Mouse (Mus musculus) liver, embryonic 14.5 days (tissue): Measurements from ENCODE around the gene C1qtnf9.

ENCODE experiments used
- CTCF ChIP-seq: IDR thresholded peaks from 2 replicates; pipeline ENCODE4 v1.5.1; 2016; ENCODE audit warnings: antibody characterized with exemption, low read depth, control low read depth
- EP300 ChIP-seq: IDR thresholded peaks from 2 replicates; pipeline ENCODE4 v1.6.1; 2016; ENCODE audit warnings: antibody characterized with exemption, low read depth

DNA sequence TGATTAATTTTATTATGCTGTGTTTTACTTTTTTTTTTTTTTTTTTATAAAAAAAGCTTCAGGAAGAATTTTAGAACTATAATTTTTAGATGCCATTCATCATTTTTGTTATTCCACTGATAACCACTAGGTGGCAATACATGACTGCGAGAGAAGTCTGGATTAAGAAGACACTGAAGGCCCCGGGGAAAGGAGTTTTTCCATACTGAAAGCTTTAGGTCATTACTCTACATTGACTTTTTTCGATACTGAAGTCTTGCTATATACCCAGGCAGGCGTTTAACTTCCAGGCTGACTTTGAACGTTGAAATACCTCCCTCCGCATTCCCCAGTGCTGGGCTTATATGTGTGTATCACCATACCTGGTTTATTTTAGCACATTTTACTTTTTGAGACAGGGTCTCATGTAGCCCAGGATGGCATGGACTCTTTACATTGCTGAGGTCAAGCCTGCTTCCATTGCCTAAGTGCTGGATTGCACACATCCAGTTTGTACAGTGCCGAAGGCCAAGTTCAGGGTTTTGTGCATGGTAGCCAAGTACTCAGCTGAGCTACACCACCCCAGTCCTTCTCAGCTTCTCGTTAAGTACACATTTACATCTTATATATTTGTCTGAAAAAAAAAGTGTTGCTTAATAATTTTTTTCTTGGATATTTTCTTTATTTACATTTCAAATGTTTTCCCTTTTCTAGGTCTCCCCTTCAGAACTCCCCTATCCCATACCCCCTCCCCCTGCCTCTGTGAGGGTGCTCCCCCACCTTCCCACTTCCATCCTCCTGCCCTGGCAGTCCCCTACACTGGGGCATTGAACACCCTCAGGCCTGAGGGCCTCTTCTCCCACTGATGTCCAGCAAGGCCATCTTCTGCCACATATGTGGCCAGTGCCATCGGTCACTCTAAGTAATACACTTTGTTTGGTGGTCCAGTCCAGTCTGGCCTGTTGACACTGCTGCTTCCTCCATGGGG, 32.1 kb downstream of the C1qtnf9 start:
- peak; percentile 58; the same call in 1 of the 2 replicates for TF ChIP-seq CTCF
- no peak for TF ChIP-seq EP300
